Mouse (Mus musculus) kidney, adult 2 months (tissue): ENCODE results near the gene Sipa1.

Experiments
- CTCF ChIP-seq: fragments of 200-500 bp; conservative IDR thresholded peaks from 2 replicates; pipeline ENCODE4 v1.5.1; 2011; ENCODE audit warnings: low read depth, mild to moderate bottlenecking, control low read depth, low read length, moderate library complexity, mixed read lengths; ENCODE audit not compliant: insufficient read depth, insufficient read length
- POLR2A ChIP-seq: fragments of 200-500 bp; IDR thresholded peaks from one replicate; pipeline ENCODE4 v1.6.1; 2011; ENCODE audit warnings: low read depth, low read length, control low read depth

DNA sequence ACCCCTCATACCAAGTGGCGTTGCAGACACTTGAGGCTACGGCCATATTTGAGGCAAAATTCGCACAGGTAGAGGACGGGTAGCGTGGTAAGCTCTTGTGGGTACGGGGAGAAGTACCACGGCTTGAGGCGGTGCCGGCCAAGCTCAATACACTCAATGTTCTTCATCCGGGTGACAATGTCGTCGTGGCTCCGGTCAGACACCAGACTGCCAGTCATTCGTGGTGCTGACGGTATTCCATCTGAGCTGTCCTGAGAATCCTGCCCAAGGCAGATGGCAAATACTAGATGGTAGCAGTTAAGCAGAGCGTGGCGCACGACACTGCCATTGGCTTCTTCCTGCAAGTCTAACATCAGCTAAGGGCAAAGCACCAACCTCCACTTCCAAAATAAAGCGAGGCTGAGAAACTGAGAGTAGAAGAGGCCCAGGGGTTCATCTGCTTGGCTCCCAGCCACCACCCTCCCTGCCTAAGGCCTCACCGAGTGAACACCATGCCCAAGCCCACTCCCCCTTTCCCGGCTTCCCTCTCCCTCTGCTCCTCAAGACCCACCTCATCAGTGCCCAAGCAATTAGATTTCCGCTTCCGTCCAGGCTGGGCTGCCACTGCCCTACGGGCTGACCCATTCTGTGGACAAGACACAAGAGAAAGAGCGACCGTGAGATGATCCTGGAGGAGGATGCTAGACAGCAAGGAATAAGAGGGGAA, 55.6 kb downstream of the Sipa1 start:
- TF ChIP-seq CTCF (no peak), POLR2A (no peak)
